Mouse (Mus musculus): ENCODE measurements around the gene Palld. TPM values are rescaled to one million over a fixed set of nuclear protein-coding genes. Genes with fewer than 3 reads are reported as not detected.

The Palld gene
- polyA plus RNA-seq, 1 experiment from 2014 or later: 49.7 TPM

- no peak for ATAC-seq (replicated peaks; ENCODE audit: low FRiP score, low read depth)
- Histone ChIP-seq H3K9ac (ENCODE audit: low read depth, low read length) (no peak overlapping the region), H3K27ac (no peak overlapping the region), H3K4me1 (replicated peaks; ENCODE audit: insufficient read depth, low read length) (no peaks in the 10 kb centered on the region; the same call in 1 of the 2 replicates), H3K36me3 (ENCODE audit: insufficient read depth, low read length) (no peaks in the 10 kb centered on the region), H3K4me3 (replicated peaks; ENCODE audit: low read depth, low read length) (no peak overlapping the region), H3K4me2 (ENCODE audit: low read length) (no peak overlapping the region), H3K9me3 (replicated peaks; ENCODE audit: low read length) (no peaks in the 10 kb centered on the region), H3K27me3 (ENCODE audit: insufficient read depth, low read length) (no peaks in the 10 kb centered on the region)
- WGBS: 88% methylated on average over 4 of the region's 4 CpGs
- DNase-seq (ENCODE audit: low spot score): no peak
- TF ChIP-seq CTCF (IDR thresholded peaks at IDR 0.05; ENCODE audit: low read depth): no peak
Measured at GRCm38 (mm10) chr8:61562626-61563025, 339.9 kb downstream of the Palld start.

- ATAC-seq (replicated peaks; ENCODE audit: low FRiP score, low read depth) (no peak), DNase-seq (ENCODE audit: low spot score) (no peak)
- H3K27ac ChIP-seq: no peak overlapping the region
- H3K4me1 ChIP-seq (replicated peaks; ENCODE audit: insufficient read depth, low read length): no peaks in the 10 kb centered on the region; the same call in 1 of the 2 replicates
- H3K27me3 ChIP-seq (ENCODE audit: insufficient read depth, low read length): no peaks in the 10 kb centered on the region
- no peak for TF ChIP-seq CTCF (IDR thresholded peaks at IDR 0.05; ENCODE audit: low read depth)
- 97% methylated on average over 5 of the region's 5 CpGs for WGBS
- no peaks in the 10 kb centered on the region for H3K36me3 ChIP-seq (ENCODE audit: insufficient read depth, low read length)
- no peak overlapping the region for H3K4me3 ChIP-seq (replicated peaks; ENCODE audit: low read depth, low read length)
- no peak overlapping the region for H3K4me2 ChIP-seq (ENCODE audit: low read length)
- no peak overlapping the region for H3K9ac ChIP-seq (ENCODE audit: low read depth, low read length)
- no peaks in the 10 kb centered on the region for H3K9me3 ChIP-seq (replicated peaks; ENCODE audit: low read length)
Measured at GRCm38 (mm10) chr8:61561220-61561619, 341.3 kb downstream of the Palld start.

GRCm38 (mm10) chr8:61559979-61560378, 342.5 kb downstream of the Palld start:
- TF ChIP-seq CTCF (IDR thresholded peaks at IDR 0.05; ENCODE audit: low read depth): no peak
- H3K27me3 ChIP-seq (ENCODE audit: insufficient read depth, low read length): no peaks in the 10 kb centered on the region
- H3K4me1 ChIP-seq (replicated peaks; ENCODE audit: insufficient read depth, low read length): no peaks in the 10 kb centered on the region; the same call in 1 of the 2 replicates
- no peak overlapping the region for H3K4me2 ChIP-seq (ENCODE audit: low read length)
- WGBS: 85% methylated on average over 4 of the region's 4 CpGs
- H3K9me3 ChIP-seq (replicated peaks; ENCODE audit: low read length): no peaks in the 10 kb centered on the region
- H3K4me3 ChIP-seq (replicated peaks; ENCODE audit: low read depth, low read length): no peak overlapping the region
- DNase-seq (ENCODE audit: low spot score) (no peak), ATAC-seq (replicated peaks; ENCODE audit: low FRiP score, low read depth) (no peak)
- no peak overlapping the region for H3K27ac ChIP-seq
- no peaks in the 10 kb centered on the region for H3K36me3 ChIP-seq (ENCODE audit: insufficient read depth, low read length)
- H3K9ac ChIP-seq (ENCODE audit: low read depth, low read length): no peak overlapping the region

GRCm38 (mm10) chr8:61559450-61559849, 343.0 kb downstream of the Palld start:
- H3K4me1 ChIP-seq (replicated peaks; ENCODE audit: insufficient read depth, low read length): no peaks in the 10 kb centered on the region; the same call in 1 of the 2 replicates
- H3K4me2 ChIP-seq (ENCODE audit: low read length): no peak overlapping the region
- no peak for DNase-seq (ENCODE audit: low spot score)
- H3K4me3 ChIP-seq (replicated peaks; ENCODE audit: low read depth, low read length): no peak overlapping the region
- no peaks in the 10 kb centered on the region for H3K36me3 ChIP-seq (ENCODE audit: insufficient read depth, low read length)
- H3K27ac ChIP-seq: no peak overlapping the region
- no peaks in the 10 kb centered on the region for H3K9me3 ChIP-seq (replicated peaks; ENCODE audit: low read length)
- H3K27me3 ChIP-seq (ENCODE audit: insufficient read depth, low read length): no peaks in the 10 kb centered on the region
- WGBS: 41% methylated on average over 5 of the region's 5 CpGs
- no peak for ATAC-seq (replicated peaks; ENCODE audit: low FRiP score, low read depth)
- no peak for TF ChIP-seq CTCF (IDR thresholded peaks at IDR 0.05; ENCODE audit: low read depth)
- no peak overlapping the region for H3K9ac ChIP-seq (ENCODE audit: low read depth, low read length)

- no peak for ATAC-seq (replicated peaks; ENCODE audit: low FRiP score, low read depth)
- Histone ChIP-seq H3K4me3 (replicated peaks; ENCODE audit: low read depth, low read length) (no peak overlapping the region), H3K27ac (no peak overlapping the region), H3K4me2 (ENCODE audit: low read length) (no peak overlapping the region), H3K9me3 (replicated peaks; ENCODE audit: low read length) (no peaks in the 10 kb centered on the region), H3K36me3 (ENCODE audit: insufficient read depth, low read length) (no peaks in the 10 kb centered on the region), H3K9ac (ENCODE audit: low read depth, low read length) (no peak overlapping the region), H3K4me1 (replicated peaks; ENCODE audit: insufficient read depth, low read length) (no peaks in the 10 kb centered on the region; the same call in 1 of the 2 replicates), H3K27me3 (ENCODE audit: insufficient read depth, low read length) (no peaks in the 10 kb centered on the region)
- peak; percentile 32 for DNase-seq (ENCODE audit: low spot score)
- WGBS: 68% methylated on average over 12 of the region's 12 CpGs
- no peak for TF ChIP-seq CTCF (IDR thresholded peaks at IDR 0.05; ENCODE audit: low read depth)
Measured at GRCm38 (mm10) chr8:61558051-61558846, 344.2 kb downstream of the Palld start.

GRCm38 (mm10) chr8:61557036-61557435, 345.5 kb downstream of the Palld start:
- Histone ChIP-seq H3K4me3 (replicated peaks; ENCODE audit: low read depth, low read length) (no peak overlapping the region), H3K4me2 (ENCODE audit: low read length) (no peak overlapping the region), H3K4me1 (replicated peaks; ENCODE audit: insufficient read depth, low read length) (no peaks in the 10 kb centered on the region; the same call in 1 of the 2 replicates), H3K36me3 (ENCODE audit: insufficient read depth, low read length) (no peaks in the 10 kb centered on the region), H3K9ac (ENCODE audit: low read depth, low read length) (no peak overlapping the region), H3K27ac (no peak overlapping the region), H3K9me3 (replicated peaks; ENCODE audit: low read length) (no peaks in the 10 kb centered on the region), H3K27me3 (ENCODE audit: insufficient read depth, low read length) (no peaks in the 10 kb centered on the region)
- TF ChIP-seq CTCF (IDR thresholded peaks at IDR 0.05; ENCODE audit: low read depth): no peak
- DNase-seq (ENCODE audit: low spot score) (no peak), ATAC-seq (replicated peaks; ENCODE audit: low FRiP score, low read depth) (no peak)
